ENCODE assay signal across 13 mouse cellular contexts in the genomic region with DNA sequence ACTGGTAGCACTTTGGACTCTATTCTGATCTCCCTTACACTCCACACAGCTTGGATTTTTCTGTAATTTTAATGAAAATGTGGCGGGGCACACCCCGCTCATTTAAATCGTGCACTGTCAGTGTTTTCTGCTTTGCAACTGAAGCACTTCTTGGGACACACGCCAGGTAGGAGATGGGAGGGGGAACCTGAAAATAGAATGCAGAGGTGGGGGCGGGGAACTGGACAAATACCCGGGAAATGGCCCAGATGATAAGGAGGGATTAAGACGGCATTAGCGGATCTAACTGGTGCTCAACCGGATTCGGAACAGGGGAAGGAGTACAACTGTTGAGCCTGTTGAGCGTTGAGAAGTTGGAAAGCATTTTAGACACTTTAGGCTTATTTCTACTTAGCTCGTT.
DNase-seq lines count a peak whose midpoint lies in the region; ATAC-seq lines count a peak whose summit lies in the region.
"Had no signal": no experiment of that assay in that cellular context is flagged by ENCODE, and none has a peak within 500 bp of the region (broad histone marks: within the 10 kb centered on the region; RNA-seq: fewer than 3 reads in every experiment).

No protein-coding gene starts in this region.

- DNase-seq in gastrocnemius, adult 18-20 months (ENCODE audit: low spot score), result peak; percentile 37
- DNase-seq in gastrocnemius, postnatal 36 days, result no peak
- DNase-seq in lung, postnatal 36 days, result peak; percentile 17
- DNase-seq in lung, postnatal 14 days, result no peak
- DNase-seq in T-cell, adult 2 months (ENCODE audit: low spot score), result no peak
- DNase-seq in spleen, postnatal 14 days (ENCODE audit: low spot score in 2 of 2), result no peak
- DNase-seq in right cerebral cortex, postnatal 10 days (ENCODE audit: low spot score in 2 of 2), result no peak
- DNase-seq: adrenal gland, postnatal 14 days; cerebellum, adult 18-20 months had no signal

- no peaks in the 10 kb centered on the region for H3K9me3 ChIP-seq in heart, embryonic 16.5 days (replicated peaks; ENCODE audit: control insufficient read depth, low read length)

- H3K4me1 ChIP-seq in heart, embryonic 16.5 days (ENCODE audit: control insufficient read depth, insufficient read depth, low read length), result peaks cover 33% of the 10 kb centered on the region

- peak overlapping the region; percentile 9; the same call in 1 of the 2 replicates for H3K4me3 ChIP-seq in heart, embryonic 16.5 days (ENCODE audit: low read length)

- H3K27me3 ChIP-seq in heart, embryonic 16.5 days (ENCODE audit: control insufficient read depth, insufficient read depth, low read length), result no peaks in the 10 kb centered on the region

- intact Hi-C loops in gastrocnemius, postnatal 36 days (cut with DNase I), result no loop called here

- no peaks in the 10 kb centered on the region for H3K36me3 ChIP-seq in heart, embryonic 16.5 days (ENCODE audit: control insufficient read depth, insufficient read depth)

- 30% methylated on average over 12 of the region's 12 CpGs for WGBS in heart, embryonic 16.5 days

- H3K9ac ChIP-seq in heart, embryonic 16.5 days (ENCODE audit: low read length), result no peak overlapping the region; the same call in 1 of the 2 replicates
- H3K9ac ChIP-seq: hindbrain, embryonic 14.5 days had no signal

- no peak overlapping the region for H3K27ac ChIP-seq in heart, embryonic 16.5 days (ENCODE audit: low read length)
- H3K27ac ChIP-seq: hindbrain, embryonic 14.5 days; macrophage had no signal

- peak; percentile 43; the same call in 1 of the 2 replicates for ATAC-seq in heart, embryonic 16.5 days (replicated peaks; ENCODE audit: extremely low read depth, insufficient read depth, low FRiP score)
- ATAC-seq: forebrain, embryonic 16.5 days had no signal

- peak overlapping the region; percentile 52 for H3K4me2 ChIP-seq in heart, embryonic 16.5 days (ENCODE audit: low read depth, low read length)
- H3K4me2 ChIP-seq: hindbrain, embryonic 14.5 days had no signal

Comparison
In these comparisons a context has a peak if more than half of its experiments do, and no peak if none do; other contexts are left out.
1. DNase-seq: peak in gastrocnemius, adult 18-20 months (single experiment) and lung, postnatal 36 days (single experiment); none in gastrocnemius, postnatal 36 days (0 of 2), lung, postnatal 14 days (single experiment), T-cell, adult 2 months (single experiment), spleen, postnatal 14 days (0 of 2) and right cerebral cortex, postnatal 10 days (0 of 2).